Mouse (Mus musculus) stomach, postnatal 0 days (tissue): ENCODE results near the gene Snx27.

Experiments used
- CTCF ChIP-seq: IDR thresholded peaks from 2 replicates; pipeline ENCODE4 v1.5.1; 2016; ENCODE audit warnings: antibody characterized with exemption, low read depth, mild to moderate bottlenecking, moderate library complexity
- EP300 ChIP-seq: optimal IDR thresholded peaks from 2 replicates; pipeline ENCODE3; 2016; ENCODE audit warnings: antibody characterized with exemption

DNA sequence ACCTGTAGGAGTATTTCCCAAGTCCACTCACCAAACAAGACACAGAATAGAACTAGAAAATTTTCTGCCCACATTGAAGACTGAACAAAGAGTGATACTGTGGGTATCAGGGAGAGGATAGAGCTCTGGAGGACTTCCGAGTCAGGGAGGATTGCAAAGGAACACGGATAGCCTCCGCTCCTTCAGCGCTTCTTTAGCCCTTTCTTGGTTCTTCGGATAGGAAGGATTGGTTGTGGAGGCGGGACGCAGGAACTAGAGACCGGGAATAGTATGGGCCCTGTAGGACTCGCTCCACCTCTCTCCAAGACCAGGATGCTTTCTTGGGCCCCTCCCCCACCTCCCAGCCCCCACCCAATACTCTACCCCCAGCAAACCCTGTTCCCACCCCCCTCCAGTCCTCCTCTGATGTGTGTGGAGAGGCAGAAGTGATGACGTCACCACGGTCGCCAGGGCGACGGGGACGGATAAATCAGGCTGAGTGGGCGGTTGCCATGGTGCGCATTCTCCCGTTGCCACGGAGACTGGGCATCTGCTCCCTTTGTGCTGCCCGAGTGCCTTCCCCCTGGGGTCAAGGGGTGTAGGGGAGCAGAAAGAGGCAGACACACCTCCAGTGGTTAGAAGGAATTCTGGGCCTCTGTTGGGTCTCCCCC, 98.6 kb downstream of the Snx27 start:
- no peak for TF ChIP-seq CTCF
- no peak for TF ChIP-seq EP300
